ENCODE assay signal across 10 mouse cellular contexts in the genomic region with DNA sequence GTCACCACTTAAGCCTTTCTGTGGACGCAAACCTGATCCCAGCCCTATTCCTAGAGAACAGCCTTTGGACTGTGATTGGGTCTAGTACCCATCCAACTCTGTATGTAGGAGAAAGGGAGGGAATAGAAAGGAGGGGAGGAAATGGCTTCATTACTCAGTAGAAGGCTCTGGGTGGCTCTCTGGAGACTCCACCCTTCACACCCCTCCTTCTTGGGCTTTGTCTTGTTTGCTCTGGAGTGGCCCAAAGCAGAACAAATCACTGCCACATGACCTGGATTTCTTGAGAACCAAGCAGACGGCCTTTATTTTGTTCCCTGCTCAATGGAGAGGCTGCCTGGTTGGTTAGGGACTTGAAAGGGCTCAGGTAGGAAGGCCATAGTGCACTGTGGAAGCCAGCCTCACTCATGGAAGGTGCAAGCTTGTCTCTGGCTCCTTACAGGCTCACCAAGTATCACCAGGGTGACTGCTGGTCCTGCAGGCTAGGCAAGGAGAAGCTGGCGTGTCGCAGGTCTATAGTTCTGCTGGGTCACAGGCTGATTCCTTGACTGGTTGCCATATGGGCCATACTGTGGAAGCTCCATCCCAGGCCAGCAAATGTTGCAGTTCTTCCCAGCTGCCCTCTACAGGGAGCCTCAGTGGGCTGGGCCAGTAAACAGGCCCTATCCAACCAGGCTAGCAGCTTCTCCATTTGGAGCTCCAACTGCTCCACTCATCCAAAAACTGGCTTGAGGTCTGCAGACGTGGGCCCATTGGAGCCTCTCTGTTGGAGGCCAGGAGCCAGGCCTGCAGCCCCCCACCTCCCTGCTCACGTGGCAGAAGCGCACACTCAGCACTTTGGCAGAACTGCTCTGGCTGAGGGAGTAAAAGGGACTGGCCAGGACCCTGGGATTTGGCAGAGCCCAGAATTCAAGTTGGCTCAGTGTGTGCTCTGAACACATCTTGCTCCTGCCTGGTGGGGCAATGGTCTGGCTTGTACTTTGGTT. TPM values are rescaled to one million over a fixed set of nuclear protein-coding genes. Genes with fewer than 3 reads are reported as not detected.
DNase-seq lines count a peak whose midpoint lies in the region; ATAC-seq lines count a peak whose summit lies in the region.
"Had no signal": no experiment of that assay in that cellular context is flagged by ENCODE, and none has a peak within 500 bp of the region (broad histone marks: within the 10 kb centered on the region; RNA-seq: fewer than 3 reads in every experiment).

No protein-coding gene starts in this region.

- H3K9me3 ChIP-seq in forebrain, embryonic 15.5 days = no peaks in the 10 kb centered on the region
- H3K9me3 ChIP-seq in forebrain, embryonic 12.5 days = no peaks in the 10 kb centered on the region
- no peaks in the 10 kb centered on the region for H3K9me3 ChIP-seq in lung, embryonic 15.5 days
- no peaks in the 10 kb centered on the region for H3K9me3 ChIP-seq in stomach, embryonic 15.5 days

- ATAC-seq in forebrain, embryonic 15.5 days (replicated peaks) = 0 out of 2 replicates have a peak, but pooled peaks have one; percentile 19
- ATAC-seq in forebrain, embryonic 12.5 days (ENCODE audit: low FRiP score) = no peak
- ATAC-seq in lung, embryonic 15.5 days (ENCODE audit: borderline replicate concordance, extremely low read depth, low FRiP score, low TSS enrichment) = peak; percentile 52; the same call in 1 of the 2 replicates
- peak; percentile 31; the same call in 1 of the 2 replicates for ATAC-seq in stomach, embryonic 15.5 days (ENCODE audit: insufficient read depth, low FRiP score, low read depth)

- no peak overlapping the region for H3K27ac ChIP-seq in forebrain, embryonic 15.5 days (replicated peaks)
- no peak overlapping the region for H3K27ac ChIP-seq in forebrain, embryonic 12.5 days
- H3K27ac ChIP-seq in lung, embryonic 15.5 days = peak overlapping the region; percentile 10; the same call in 1 of the 2 replicates
- peak overlapping the region; percentile 60; the same call in 1 of the 2 replicates for H3K27ac ChIP-seq in stomach, embryonic 15.5 days
- H3K27ac ChIP-seq: macrophage had no signal

- H3K4me1 ChIP-seq in forebrain, embryonic 15.5 days = no peaks in the 10 kb centered on the region
- 0 out of 2 replicates have a peak, but pooled peaks cover 7% of the 10 kb centered on the region for H3K4me1 ChIP-seq in forebrain, embryonic 12.5 days
- no peaks in the 10 kb centered on the region for H3K4me1 ChIP-seq in lung, embryonic 15.5 days
- H3K4me1 ChIP-seq in stomach, embryonic 15.5 days = 0 out of 2 replicates have a peak, but pooled peaks cover 7% of the 10 kb centered on the region

- H3K36me3 ChIP-seq in forebrain, embryonic 15.5 days = peaks cover 12% of the 10 kb centered on the region; the same call in 1 of the 2 replicates
- peaks cover 19% of the 10 kb centered on the region for H3K36me3 ChIP-seq in forebrain, embryonic 12.5 days (replicated peaks)
- H3K36me3 ChIP-seq in lung, embryonic 15.5 days = peaks cover 12% of the 10 kb centered on the region
- H3K36me3 ChIP-seq in stomach, embryonic 15.5 days = peaks cover 3% of the 10 kb centered on the region; the same call in 1 of the 2 replicates

- intact Hi-C loops in heart, postnatal 25 days (cut with DNase I) = no loop called here

- 54% methylated on average over 7 of the region's 7 CpGs for WGBS in forebrain, embryonic 15.5 days
- WGBS in forebrain, embryonic 12.5 days = 50% methylated on average over 7 of the region's 7 CpGs
- WGBS in lung, embryonic 15.5 days = 40% methylated on average over 7 of the region's 7 CpGs
- 43% methylated on average over 7 of the region's 7 CpGs for WGBS in stomach, embryonic 15.5 days

- H3K4me3 ChIP-seq in forebrain, embryonic 15.5 days = no peak overlapping the region
- H3K4me3 ChIP-seq in forebrain, embryonic 12.5 days (replicated peaks) = no peak overlapping the region
- H3K4me3 ChIP-seq in lung, embryonic 15.5 days = no peak overlapping the region
- H3K4me3 ChIP-seq in stomach, embryonic 15.5 days (replicated peaks) = no peak overlapping the region

- no peak for DNase-seq in lung, postnatal 25 days (ENCODE audit: low spot score)
- DNase-seq in heart, postnatal 25 days (ENCODE audit: low spot score) = peak; percentile 31
- no peak for DNase-seq in T-cell, adult 2 months (ENCODE audit: low spot score)
- no peak for DNase-seq in layer of hippocampus, adult 8-10 months (ENCODE audit: low spot score in 2 of 2)
- DNase-seq: right cerebral cortex, postnatal 25 days had no signal

- H3K4me2 ChIP-seq in forebrain, embryonic 15.5 days (replicated peaks) = no peak overlapping the region
- H3K4me2 ChIP-seq in forebrain, embryonic 12.5 days = no peak overlapping the region
- no peak overlapping the region for H3K4me2 ChIP-seq in lung, embryonic 15.5 days
- H3K4me2 ChIP-seq in stomach, embryonic 15.5 days = no peak overlapping the region

- no peak overlapping the region for H3K9ac ChIP-seq in forebrain, embryonic 15.5 days (replicated peaks)
- H3K9ac ChIP-seq in forebrain, embryonic 12.5 days = no peak overlapping the region
- no peak overlapping the region for H3K9ac ChIP-seq in lung, embryonic 15.5 days
- no peak overlapping the region for H3K9ac ChIP-seq in stomach, embryonic 15.5 days

- H3K27me3 ChIP-seq in forebrain, embryonic 15.5 days = no peaks in the 10 kb centered on the region
- H3K27me3 ChIP-seq in forebrain, embryonic 12.5 days = no peaks in the 10 kb centered on the region
- H3K27me3 ChIP-seq in lung, embryonic 15.5 days = no peaks in the 10 kb centered on the region
- H3K27me3 ChIP-seq in stomach, embryonic 15.5 days (replicated peaks) = no peaks in the 10 kb centered on the region

RNA-seq across cellular contexts. Expression of a gene that starts 22.7 kb away (rescaled TPM):
- polyA plus RNA-seq in forebrain, embryonic 15.5 days (2015; fragmentation: Nextera tagmentation; extraction: Ambion mirVana) = 8.3 and 8.7 TPM in 2 replicates
- polyA plus RNA-seq in forebrain, embryonic 12.5 days (2016; fragmentation: Nextera tagmentation; extraction: Ambion mirVana) = 9.8 and 11.1 TPM in 2 replicates
- 8.0 and 8.5 TPM in 2 replicates for polyA plus RNA-seq in lung, embryonic 15.5 days (2015; fragmentation: Nextera tagmentation; extraction: Ambion mirVana)
- 1 to 10 TPM; 1.8 to 2.6 TPM for total RNA-seq in heart, postnatal 25 days (2021)
- 7.4 and 7.7 TPM in 2 replicates for polyA plus RNA-seq in stomach, embryonic 15.5 days (2015; fragmentation: Nextera tagmentation; extraction: Ambion mirVana)
- total RNA-seq in layer of hippocampus, adult 8-10 months (2022) = 10 to 100 TPM in 1 of 4 experiments, 1 to 10 TPM in 3; 7.6 to 12.4 (median 8.7) TPM

RNA-seq across cellular contexts. Expression of a gene that starts 26.6 kb away (rescaled TPM):
- polyA plus RNA-seq in forebrain, embryonic 15.5 days (2015; fragmentation: Nextera tagmentation; extraction: Ambion mirVana) = 1.2 and 1.6 TPM in 2 replicates
- 1.7 and 3.0 TPM in 2 replicates for polyA plus RNA-seq in forebrain, embryonic 12.5 days (2016; fragmentation: Nextera tagmentation; extraction: Ambion mirVana)
- 5.8 and 8.7 TPM in 2 replicates for polyA plus RNA-seq in lung, embryonic 15.5 days (2015; fragmentation: Nextera tagmentation; extraction: Ambion mirVana)
- under 1 TPM; 0.94 to 0.98 TPM for total RNA-seq in heart, postnatal 25 days (2021)
- 8.3 and 10.8 TPM in 2 replicates for polyA plus RNA-seq in stomach, embryonic 15.5 days (2015; fragmentation: Nextera tagmentation; extraction: Ambion mirVana)
- total RNA-seq in layer of hippocampus, adult 8-10 months (2022) = under 1 TPM in 1 of 4 experiments, not detected in 3; 0.47 TPM
- polyA plus RNA-seq: macrophage had no signal

RNA-seq across cellular contexts. Expression of a gene that starts 30.7 kb away (rescaled TPM):
- polyA plus RNA-seq in forebrain, embryonic 15.5 days (2015; fragmentation: Nextera tagmentation; extraction: Ambion mirVana) = 14.0 and 15.5 TPM in 2 replicates
- 15.6 and 17.6 TPM in 2 replicates for polyA plus RNA-seq in forebrain, embryonic 12.5 days (2016; fragmentation: Nextera tagmentation; extraction: Ambion mirVana)
- 11.1 and 13.5 TPM in 2 replicates for polyA plus RNA-seq in lung, embryonic 15.5 days (2015; fragmentation: Nextera tagmentation; extraction: Ambion mirVana)
- 10 to 100 TPM; 23.3 to 27.2 TPM for total RNA-seq in heart, postnatal 25 days (2021)
- 12.3 and 13.2 TPM in 2 replicates for polyA plus RNA-seq in stomach, embryonic 15.5 days (2015; fragmentation: Nextera tagmentation; extraction: Ambion mirVana)
- total RNA-seq in layer of hippocampus, adult 8-10 months (2022) = 10 to 100 TPM; 29.6 to 50.2 (median 41.7) TPM

Comparison
In these comparisons a context has a peak if more than half of its experiments do, and no peak if none do; other contexts are left out.
1. H3K27ac ChIP-seq: peak in lung, embryonic 15.5 days (single experiment) and stomach, embryonic 15.5 days (single experiment); none in forebrain, embryonic 15.5 days (single experiment) and forebrain, embryonic 12.5 days (single experiment).